In genomic region chr10:58890671-58891439, GRCm38 (mm10) we compare ENCODE assay signal across 16 mouse cellular contexts.
DNase-seq lines count a peak whose midpoint lies in the region; ATAC-seq and TF ChIP-seq lines count a peak whose summit lies in the region.
"Had no signal": no experiment of that assay in that cellular context is flagged by ENCODE, and none has a peak within 500 bp of the region (broad histone marks: within the 10 kb centered on the region; RNA-seq: fewer than 3 reads in every experiment).

No protein-coding gene starts in this region.

- H3K4me2 ChIP-seq in forebrain, embryonic 12.5 days, result peak overlapping the region; percentile 8; the same call in 1 of the 2 replicates
- 0 out of 2 replicates have a peak overlapping the region, but pooled peaks have one; percentile 7 for H3K4me2 ChIP-seq in midbrain, embryonic 14.5 days (ENCODE audit: low read length)
- H3K4me2 ChIP-seq: heart, embryonic 15.5 days; hindbrain, embryonic 15.5 days had no signal

- H3K4me3 ChIP-seq in forebrain, embryonic 12.5 days (replicated peaks), result no peak overlapping the region
- H3K4me3 ChIP-seq in midbrain, embryonic 14.5 days (replicated peaks; ENCODE audit: low read depth, low read length), result no peak overlapping the region
- H3K4me3 ChIP-seq in kidney, adult 2 months (ENCODE audit: insufficient read depth, low read depth, low read length), result no peak overlapping the region
- H3K4me3 ChIP-seq: heart, embryonic 15.5 days; hindbrain, embryonic 15.5 days; left cerebral cortex, adult 2 months; myocyte had no signal

- DNase-seq in adrenal gland, postnatal 10 days, result peak; percentile 3
- no peak for DNase-seq in adrenal gland, adult 8-10 months
- peak; percentile 66 for DNase-seq in Muller cell, postnatal 12 days (ENCODE audit: inconsistent ontology term)
- DNase-seq in midbrain, embryonic 14.5 days, result peak; percentile 59
- DNase-seq in kidney, adult 2 months, result no peak
- DNase-seq in heart, adult 11 months, result no peak
- no peak for DNase-seq in left cerebral cortex, adult 8-10 months (ENCODE audit: low spot score in 2 of 2)
- DNase-seq: cerebellum, adult 9-10 months; kidney, adult 18-20 months; right cerebral cortex, postnatal 25 days had no signal

- no peaks in the 10 kb centered on the region for H3K36me3 ChIP-seq in forebrain, embryonic 12.5 days (replicated peaks)
- H3K36me3 ChIP-seq in midbrain, embryonic 14.5 days (ENCODE audit: control insufficient read depth, insufficient read depth, low read length), result no peaks in the 10 kb centered on the region
- H3K36me3 ChIP-seq in kidney, adult 2 months (ENCODE audit: control insufficient read depth, insufficient read depth, low read length), result no peaks in the 10 kb centered on the region
- H3K36me3 ChIP-seq: heart, embryonic 15.5 days; hindbrain, embryonic 15.5 days had no signal

- no peak overlapping the region for H3K9ac ChIP-seq in forebrain, embryonic 12.5 days
- no peak overlapping the region for H3K9ac ChIP-seq in midbrain, embryonic 14.5 days (replicated peaks; ENCODE audit: low read length)
- H3K9ac ChIP-seq: heart, embryonic 15.5 days; hindbrain, embryonic 15.5 days had no signal

- H3K9me3 ChIP-seq in forebrain, embryonic 12.5 days, result no peaks in the 10 kb centered on the region
- H3K9me3 ChIP-seq in midbrain, embryonic 14.5 days (ENCODE audit: control insufficient read depth, low read length), result no peaks in the 10 kb centered on the region
- H3K9me3 ChIP-seq: heart, embryonic 15.5 days; hindbrain, embryonic 15.5 days had no signal

- H3K4me1 ChIP-seq in forebrain, embryonic 12.5 days, result peaks cover 13% of the 10 kb centered on the region
- H3K4me1 ChIP-seq in midbrain, embryonic 14.5 days (ENCODE audit: control insufficient read depth, insufficient read depth, low read length), result peaks cover 6% of the 10 kb centered on the region; the same call in 1 of the 2 replicates
- no peaks in the 10 kb centered on the region for H3K4me1 ChIP-seq in kidney, adult 2 months (ENCODE audit: control insufficient read depth, insufficient read depth, low read length)
- H3K4me1 ChIP-seq: heart, embryonic 15.5 days had no signal

- no peak overlapping the region for H3K27ac ChIP-seq in forebrain, embryonic 12.5 days
- H3K27ac ChIP-seq in midbrain, embryonic 14.5 days (replicated peaks; ENCODE audit: low read depth, low read length), result no peak overlapping the region
- no peak overlapping the region for H3K27ac ChIP-seq in kidney, adult 2 months (ENCODE audit: insufficient read depth, low read depth, low read length)
- H3K27ac ChIP-seq: heart, embryonic 15.5 days; hindbrain, embryonic 15.5 days; left cerebral cortex, adult 2 months; macrophage had no signal

- WGBS in forebrain, embryonic 12.5 days, result 20% methylated on average over 16 of the region's 16 CpGs
- 18% methylated on average over 16 of the region's 16 CpGs for WGBS in midbrain, embryonic 14.5 days
- 60% methylated on average over 16 of the region's 16 CpGs for WGBS in kidney, adult 2 months

- peak; percentile 27; the same call in 1 of the 2 replicates for ATAC-seq in forebrain, embryonic 12.5 days (ENCODE audit: low FRiP score)
- no peak for ATAC-seq in midbrain, embryonic 14.5 days (ENCODE audit: low FRiP score, low TSS enrichment)

- TF ChIP-seq CTCF in kidney, adult 2 months (conservative IDR thresholded peaks at IDR 0.05; ENCODE audit: insufficient read depth, insufficient read length, low read depth, low read length), result no peak

- H3K27me3 ChIP-seq in forebrain, embryonic 12.5 days, result peaks cover 10% of the 10 kb centered on the region; the same call in 1 of the 2 replicates
- H3K27me3 ChIP-seq in midbrain, embryonic 14.5 days (ENCODE audit: control insufficient read depth, insufficient read depth, low read length), result no peaks in the 10 kb centered on the region
- H3K27me3 ChIP-seq in kidney, adult 2 months (replicated peaks; ENCODE audit: control insufficient read depth, insufficient read depth, low read length), result no peaks in the 10 kb centered on the region
- H3K27me3 ChIP-seq: hindbrain, embryonic 15.5 days had no signal

- TF ChIP-seq POLR2A in kidney, adult 2 months (IDR thresholded peaks at IDR 0.05; ENCODE audit: low read depth, low read length), result no peak

Comparison
In these comparisons a context has a peak if more than half of its experiments do, and no peak if none do; other contexts are left out.
1. DNase-seq: peak in adrenal gland, postnatal 10 days (single experiment), Muller cell, postnatal 12 days (single experiment) and midbrain, embryonic 14.5 days (single experiment); none in adrenal gland, adult 8-10 months (single experiment), kidney, adult 2 months (single experiment), heart, adult 11 months (single experiment) and left cerebral cortex, adult 8-10 months (0 of 2).